Mouse (Mus musculus) heart, postnatal 0 days (tissue): ENCODE results near the gene Flii. TPM values are rescaled to one million over a fixed set of nuclear protein-coding genes. Genes with fewer than 3 reads are reported as not detected.

Source experiments
- ATAC-seq: fragments of 200-750 bp; cut with Nextera tagmentation; 2 replicates; pipeline ENCODE4 v1.8.0; 2017; ENCODE audit warnings: low read depth, moderate number of reproducible peaks, moderate library complexity; ENCODE audit not compliant: insufficient read depth
- DNase-seq: peaks from one replicate; pipeline ENCODE4 v3.0.0-alpha.2; 2016; ENCODE audit warnings: low spot score
- H3K27ac ChIP-seq: fragments of 300-500 bp; sonication (generic); 2 replicates; pipeline ENCODE4 v1.5.1; 2014; ENCODE audit warnings: low read depth, mild to moderate bottlenecking
- H3K27me3 ChIP-seq: fragments of 300-500 bp; sonication (generic); 2 replicates; pipeline ENCODE4 v1.6.1; 2014; ENCODE audit warnings: low read length, mixed read lengths; ENCODE audit not compliant: control insufficient read depth, insufficient read depth
- H3K36me3 ChIP-seq: fragments of 300-500 bp; sonication (generic); replicated peaks from 2 replicates; pipeline ENCODE4 v1.6.1; 2014; ENCODE audit warnings: low read length, mixed read lengths; ENCODE audit not compliant: control insufficient read depth, insufficient read depth
- H3K4me1 ChIP-seq: fragments of 300-500 bp; sonication (generic); 2 replicates; pipeline ENCODE4 v1.6.1; 2014; ENCODE audit warnings: antibody characterized with exemption; ENCODE audit not compliant: control insufficient read depth, insufficient read depth
- H3K4me2 ChIP-seq: fragments of 300-500 bp; sonication (generic); 2 replicates; pipeline ENCODE4 v1.6.1; 2014; ENCODE audit warnings: low read depth, mild to moderate bottlenecking, low read length, moderate library complexity
- H3K4me3 ChIP-seq: fragments of 300-500 bp; sonication (generic); 2 replicates; pipeline ENCODE4 v1.5.1; 2014; ENCODE audit warnings: low read depth, low read length
- H3K9ac ChIP-seq: fragments of 300-500 bp; sonication (generic); replicated peaks from 2 replicates; pipeline ENCODE4 v1.6.1; 2014; ENCODE audit warnings: low read depth, low read length, mixed read lengths
- H3K9me3 ChIP-seq: fragments of 300-500 bp; sonication (generic); replicated peaks from 2 replicates; pipeline ENCODE4 v1.6.1; 2016; ENCODE audit warnings: low read length; ENCODE audit not compliant: control insufficient read depth
- CTCF ChIP-seq: IDR thresholded peaks from 2 replicates; pipeline ENCODE4 v1.5.1; 2016; ENCODE audit warnings: antibody characterized with exemption, control low read depth, low read depth
- EP300 ChIP-seq: IDR thresholded peaks from 2 replicates; pipeline ENCODE4 v1.6.1; 2016; ENCODE audit warnings: antibody characterized with exemption, low read depth
- WGBS: fragments of 180-500 bp; shearing (Covaris S2); extraction: QIAGEN DNeasy Blood & Tissue Kit; methylation state at CpG from one replicate; pipeline ENCODE4 v1.1.7; 2014; 5-methylcytosine and 5-hydroxymethylcytosine counted together
- polyA plus RNA-seq: library from polyadenylated mRNA; unstranded; fragments of >200 nt; fragmentation: Nextera tagmentation; extraction: Ambion mirVana; gene quantifications from 2 replicates; pipeline ENCODE4 v1.2.1, GENCODE M21; 2015
- total RNA-seq: library from RNA; depleted of rRNA; stranded (reverse); fragments of >200 nt; gene quantifications from 2 replicates; pipeline ENCODE4 v1.2.3, GENCODE M21; 2014; ENCODE audit warnings: low replicate concordance

The Flii gene
- total and polyA plus RNA-seq, 2 experiments from 2014 or later = 55.3 to 82.2 TPM

GRCm38 (mm10) chr11:60708631-60709030 lies 18.4 kb downstream of the Flii start:
- no peaks in the 10 kb centered on the region; the same call in 1 of the 2 replicates for H3K4me1 ChIP-seq
- peaks cover 80% of the 10 kb centered on the region for H3K36me3 ChIP-seq
- H3K9me3 ChIP-seq = no peaks in the 10 kb centered on the region
- no peak for DNase-seq
- 90% methylated on average over 10 of the region's 10 CpGs for WGBS
- no peak for ATAC-seq
- H3K4me2 ChIP-seq = no peak overlapping the region
- no peaks in the 10 kb centered on the region for H3K27me3 ChIP-seq
- no peak for TF ChIP-seq CTCF
- no peak for TF ChIP-seq EP300
- H3K4me3 ChIP-seq = no peak overlapping the region
- no peak overlapping the region for H3K9ac ChIP-seq
- H3K27ac ChIP-seq = no peak overlapping the region

GRCm38 (mm10) chr11:60707672-60708071 lies 19.4 kb downstream of the Flii start:
- ATAC-seq = peak; percentile 73

GRCm38 (mm10) chr11:60706696-60707480 lies 20.2 kb downstream of the Flii start:
- Histone ChIP-seq H3K4me1 (no peaks in the 10 kb centered on the region; the same call in 1 of the 2 replicates), H3K27me3 (no peaks in the 10 kb centered on the region), H3K9me3 (no peaks in the 10 kb centered on the region), H3K27ac (peak overlapping the region; percentile 27; the same call in 1 of the 2 replicates), H3K36me3 (peaks cover 63% of the 10 kb centered on the region), H3K4me3 (no peak overlapping the region), H3K9ac (no peak overlapping the region), H3K4me2 (no peak overlapping the region)
- DNase-seq (no peak), ATAC-seq (no peak)
- WGBS = 84% methylated on average over 14 of the region's 14 CpGs
- no peak for TF ChIP-seq EP300
- no peak for TF ChIP-seq CTCF

More at GRCm38 (mm10) chr11:60707672-60708071, 19.4 kb downstream of the Flii start:
- H3K4me2 ChIP-seq = no peak overlapping the region
- H3K4me3 ChIP-seq = no peak overlapping the region
- peak overlapping the region; percentile 27 for H3K27ac ChIP-seq
- DNase-seq = peak; percentile 72
- H3K36me3 ChIP-seq = peaks cover 70% of the 10 kb centered on the region
- H3K9ac ChIP-seq = no peak overlapping the region
- no peaks in the 10 kb centered on the region; the same call in 1 of the 2 replicates for H3K4me1 ChIP-seq
- no peaks in the 10 kb centered on the region for H3K9me3 ChIP-seq
- no peaks in the 10 kb centered on the region for H3K27me3 ChIP-seq
- WGBS = 44% methylated on average over 3 of the region's 3 CpGs
- TF ChIP-seq EP300 (no peak), CTCF (no peak)

GRCm38 (mm10) chr11:60706076-60706475 lies 21.0 kb downstream of the Flii start:
- no peak overlapping the region for H3K27ac ChIP-seq
- H3K36me3 ChIP-seq = peaks cover 55% of the 10 kb centered on the region
- H3K4me2 ChIP-seq = no peak overlapping the region
- H3K9me3 ChIP-seq = no peaks in the 10 kb centered on the region
- no peak overlapping the region for H3K9ac ChIP-seq
- DNase-seq (no peak), ATAC-seq (no peak)
- peaks cover 2% of the 10 kb centered on the region for H3K4me1 ChIP-seq
- WGBS = 87% methylated on average over 7 of the region's 7 CpGs
- TF ChIP-seq EP300 = no peak
- no peak for TF ChIP-seq CTCF
- no peaks in the 10 kb centered on the region for H3K27me3 ChIP-seq
- H3K4me3 ChIP-seq = no peak overlapping the region

GRCm38 (mm10) chr11:60705255-60705654 lies 21.8 kb downstream of the Flii start:
- Histone ChIP-seq H3K4me3 (no peak overlapping the region), H3K9me3 (no peaks in the 10 kb centered on the region), H3K27ac (no peak overlapping the region), H3K4me1 (peaks cover 10% of the 10 kb centered on the region), H3K9ac (no peak overlapping the region), H3K27me3 (no peaks in the 10 kb centered on the region), H3K36me3 (peaks cover 46% of the 10 kb centered on the region), H3K4me2 (no peak overlapping the region)
- WGBS = 90% methylated on average over 3 of the region's 3 CpGs
- TF ChIP-seq CTCF = no peak
- no peak for TF ChIP-seq EP300
- no peak for ATAC-seq
- no peak for DNase-seq
